Mouse (Mus musculus) kidney, postnatal 10 days (tissue): ENCODE measurements around the gene Lmtk2.

Experiments used
- DNase-seq: peaks from one replicate; pipeline ENCODE4 v3.0.0; 2021; ENCODE audit warnings: mixed read lengths

Lmtk2 gene

GRCm38 (mm10) chr5:144221305-144221704 is 121.1 kb downstream of the Lmtk2 start:
- no peak for DNase-seq

GRCm38 (mm10) chr5:144222811-144223502 is 122.7 kb downstream of the Lmtk2 start:
- peak; percentile 79 for DNase-seq

- peak; percentile 97 for DNase-seq
Measured at GRCm38 (mm10) chr5:144223503-144223862, 123.2 kb downstream of the Lmtk2 start, which contains the start of gene Tecpr1. Tecpr1 (minus strand) TSS chr5:144223615.

GRCm38 (mm10) chr5:144223899-144224816 is 123.9 kb downstream of the Lmtk2 start:
- no peak for DNase-seq

GRCm38 (mm10) chr5:144226220-144226619 is 126.0 kb downstream of the Lmtk2 start:
- DNase-seq, result no peak

- DNase-seq, result no peak
Measured at GRCm38 (mm10) chr5:144230216-144230615, 130.0 kb downstream of the Lmtk2 start.

- DNase-seq, result no peak
Measured at GRCm38 (mm10) chr5:144231410-144231809, 131.2 kb downstream of the Lmtk2 start.

GRCm38 (mm10) chr5:144232531-144232930 is 132.3 kb downstream of the Lmtk2 start:
- DNase-seq, result no peak

GRCm38 (mm10) chr5:144234222-144234621 is 134.0 kb downstream of the Lmtk2 start:
- DNase-seq, result no peak

GRCm38 (mm10) chr5:144234714-144235113 is 134.5 kb downstream of the Lmtk2 start:
- DNase-seq, result no peak
